Mouse (Mus musculus) bone marrow, adult 2 months (tissue): Measurements from ENCODE around the gene Serinc2.

ENCODE experiments used
- CTCF ChIP-seq: fragments of 200-500 bp; IDR thresholded peaks from 2 replicates; pipeline ENCODE4 v1.5.1; 2011; ENCODE audit warnings: low read length, control low read depth; ENCODE audit not compliant: control insufficient read depth, insufficient read depth
- POLR2A ChIP-seq: fragments of 200-500 bp; IDR thresholded peaks from 2 replicates; pipeline ENCODE4 v1.6.1; 2011; ENCODE audit warnings: low read depth, mild to moderate bottlenecking, control low read depth, low read length, borderline replicate concordance; ENCODE audit not compliant: control insufficient read depth

DNA sequence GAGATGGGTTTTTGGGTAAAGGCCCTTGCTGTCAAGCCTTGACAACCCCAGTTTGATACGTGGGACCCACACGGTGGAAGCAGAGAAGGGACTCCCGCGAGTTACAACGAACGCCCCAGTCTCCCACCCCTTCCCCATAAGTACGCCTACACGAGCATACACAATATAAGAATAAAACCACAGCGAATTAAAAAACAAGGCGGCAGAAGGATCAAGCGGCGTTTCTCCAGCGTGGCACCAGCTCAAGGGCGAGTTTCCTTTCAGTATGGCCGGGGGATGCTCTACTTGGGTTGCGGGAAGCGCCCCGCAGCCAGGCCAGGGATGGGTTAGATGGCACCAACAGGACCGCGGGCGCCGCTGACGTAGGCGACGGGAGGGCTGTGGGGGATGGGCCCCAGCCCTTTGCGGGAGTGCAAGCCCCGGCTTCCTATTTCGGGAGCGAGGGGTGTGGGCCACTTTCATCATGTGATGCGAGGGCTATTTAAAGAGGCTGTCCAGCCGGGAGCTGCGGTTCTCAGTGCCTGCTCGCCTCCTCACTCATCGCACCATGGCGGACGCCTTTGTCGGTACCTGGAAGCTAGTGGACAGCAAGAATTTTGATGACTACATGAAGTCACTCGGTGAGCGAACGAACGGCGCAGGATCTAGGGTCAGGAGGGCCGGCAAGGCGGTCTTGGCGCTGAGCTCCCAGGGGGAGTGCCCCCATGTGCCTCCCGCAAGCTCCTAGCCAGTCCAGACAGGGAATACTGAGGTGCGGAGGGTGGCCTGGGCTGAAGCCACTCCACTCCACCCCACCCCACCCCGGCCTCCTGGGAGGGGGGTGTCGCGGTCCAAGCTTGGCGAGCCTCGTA is 29.5 kb upstream of the Serinc2 start, which contains the start of the genes Fabp3 and Gm10570:
- TF ChIP-seq CTCF = no peak
- TF ChIP-seq POLR2A = no peak
